Comparison of ENCODE assay signal across 27 mouse cellular contexts in the genomic region with DNA sequence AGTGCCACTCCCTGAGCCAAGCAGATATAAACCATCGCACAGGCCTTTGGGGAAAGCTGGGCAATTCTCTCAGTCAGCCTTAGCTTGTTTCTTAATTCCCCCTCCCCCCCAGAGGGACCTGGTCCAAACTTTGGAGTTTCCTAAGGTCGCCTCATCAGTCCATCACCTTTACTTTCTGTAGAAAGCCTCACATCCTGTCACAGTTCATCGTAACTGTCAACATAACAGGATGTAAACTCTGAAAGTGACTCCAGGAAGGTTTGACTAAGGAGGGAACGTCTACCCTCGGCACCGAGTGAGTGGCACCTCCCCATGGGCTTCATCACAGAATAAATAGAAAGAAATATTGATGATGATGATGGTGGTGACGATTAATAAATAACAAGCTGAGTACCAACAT. TPM values are rescaled to one million over a fixed set of nuclear protein-coding genes. Genes with fewer than 3 reads are reported as not detected.
A peak's percentile ranks its signal among the peaks of the same experiment; 100 is the strongest.
DNase-seq lines count a peak whose midpoint lies in the region; ATAC-seq and TF ChIP-seq lines count a peak whose summit lies in the region.
"Had no signal": no experiment of that assay in that cellular context is flagged by ENCODE, and none has a peak within 500 bp of the region (broad histone marks: within the 10 kb centered on the region; RNA-seq: fewer than 3 reads in every experiment).

No protein-coding gene starts in this region.

- dilution Hi-C loops in CH12.LX (cut with MboI; ENCODE audit: extremely low pct_ligation_motif_present, extremely low pct_unique_long_range_greater_than_20kb, low sequenced_read_pairs) = no loop called here

- peak overlapping the region; percentile 90 for H3K9ac ChIP-seq in CH12.LX (ENCODE audit: insufficient read depth, low read depth)
- no peak overlapping the region for H3K9ac ChIP-seq in liver, embryonic 12.5 days
- H3K9ac ChIP-seq: embryonic facial prominence, embryonic 12.5 days; forebrain, embryonic 13.5 days; hindbrain, embryonic 14.5 days; intestine, embryonic 15.5 days; limb, embryonic 15.5 days; liver, embryonic 15.5 days; lung, embryonic 15.5 days; midbrain, embryonic 13.5 days; neural tube, embryonic 12.5 days had no signal

- DNase-seq in cerebellum, adult 9-10 months = peak; percentile 37
- DNase-seq in cerebellum, adult 8-10 months = no peak
- DNase-seq in CH12.LX (ENCODE audit: extremely low read depth) (peak; percentile 54), adipocyte (ENCODE audit: low spot score) (no peak)
- DNase-seq in natural killer cell, adult 2 months (ENCODE audit: low spot score in 2 of 2) = peak; percentile 52 to 64
- peak; percentile 38 for DNase-seq in thymus, postnatal 4 days
- DNase-seq: gastrocnemius, postnatal 10 days; heart, postnatal 4 days; kidney, adult 9 months; kidney, postnatal 36 days; layer of hippocampus, adult 9-11 months; left cerebral cortex, postnatal 4 days; lung, postnatal 36 days; retina, postnatal 1 day; right cerebral cortex, postnatal 25 days had no signal

- TF ChIP-seq RAD21 in CH12.LX (IDR thresholded peaks at IDR 0.05; ENCODE audit: low read depth, low read length) = no peak

- no peak for TF ChIP-seq EP300 in CH12.LX (IDR thresholded peaks at IDR 0.05; ENCODE audit: low read length)

- in situ Hi-C loops in CH12.LX (cut with MboI; ENCODE audit: low pct_ligation_motif_present, low pct_unique_long_range_greater_than_20kb, low sequenced_read_pairs) = loop anchor here (5.0 kb wide), 2 partner anchors 40 to 130 kb away; partner anchors contain the start of gene Med7

- H3K27me3 ChIP-seq in CH12.LX (replicated peaks) = no peaks in the 10 kb centered on the region
- peaks cover 23% of the 10 kb centered on the region for H3K27me3 ChIP-seq in liver, embryonic 12.5 days (replicated peaks)
- H3K27me3 ChIP-seq: forebrain, embryonic 13.5 days; intestine, embryonic 15.5 days; megakaryocyte, embryonic 14.5 days; midbrain, embryonic 13.5 days; neural tube, embryonic 12.5 days had no signal

- H3K4me2 ChIP-seq in CH12.LX (ENCODE audit: insufficient read depth, low read depth, poor library complexity, severe bottlenecking) = peak overlapping the region; percentile 85
- H3K4me2 ChIP-seq in liver, embryonic 12.5 days = no peak overlapping the region
- H3K4me2 ChIP-seq: embryonic facial prominence, embryonic 12.5 days; forebrain, embryonic 13.5 days; intestine, embryonic 15.5 days; limb, embryonic 15.5 days; liver, embryonic 15.5 days; lung, embryonic 15.5 days; midbrain, embryonic 13.5 days; neural tube, embryonic 12.5 days had no signal

- H3K4me3 ChIP-seq in CH12.LX (replicated peaks in 1 of 3; ENCODE audit: low read depth in 2 of 3, low read length in 2 of 3, poor library complexity in 1 of 3) = peak overlapping the region; percentile 56 to 94 (median 89)
- no peak overlapping the region for H3K4me3 ChIP-seq in liver, embryonic 12.5 days
- H3K4me3 ChIP-seq: embryonic facial prominence, embryonic 12.5 days; forebrain, embryonic 13.5 days; heart, embryonic 10.5 days; intestine, embryonic 15.5 days; limb, embryonic 15.5 days; liver, embryonic 15.5 days; lung, embryonic 15.5 days; megakaryocyte, embryonic 14.5 days; midbrain, embryonic 13.5 days; neural tube, embryonic 12.5 days had no signal

- peaks cover 5 to 31% of the 10 kb centered on the region in 2 experiments for H3K36me3 ChIP-seq in CH12.LX (replicated peaks in 1 of 2; ENCODE audit: control insufficient read depth in 1 of 2, insufficient read depth in 1 of 2, low read length in 1 of 2)
- no peaks in the 10 kb centered on the region for H3K36me3 ChIP-seq in liver, embryonic 12.5 days
- H3K36me3 ChIP-seq: embryonic facial prominence, embryonic 12.5 days; heart, embryonic 10.5 days; intestine, embryonic 15.5 days; limb, embryonic 15.5 days; liver, embryonic 15.5 days; lung, embryonic 15.5 days; neural tube, embryonic 12.5 days had no signal

- H3K9me3 ChIP-seq in CH12.LX (replicated peaks; ENCODE audit: low read length) = no peaks in the 10 kb centered on the region
- no peaks in the 10 kb centered on the region for H3K9me3 ChIP-seq in liver, embryonic 12.5 days (replicated peaks)
- H3K9me3 ChIP-seq: embryonic facial prominence, embryonic 12.5 days; forebrain, embryonic 13.5 days; heart, embryonic 10.5 days; intestine, embryonic 15.5 days; limb, embryonic 15.5 days; liver, embryonic 15.5 days; lung, embryonic 15.5 days; midbrain, embryonic 13.5 days; neural tube, embryonic 12.5 days had no signal

- ATAC-seq in liver, embryonic 12.5 days = no peak
- ATAC-seq: forebrain, embryonic 13.5 days; intestine, embryonic 15.5 days; midbrain, embryonic 13.5 days had no signal

- no peak for TF ChIP-seq CTCF in CH12.LX (conservative IDR thresholded peaks at IDR 0.05 in 1 of 2, IDR thresholded peaks at IDR 0.05 in 1 of 2; ENCODE audit: low read depth in 2 of 2, low read length in 2 of 2)

- peaks cover 17 to 43% of the 10 kb centered on the region in 2 experiments for H3K4me1 ChIP-seq in CH12.LX (ENCODE audit: control insufficient read depth in 1 of 2, insufficient read depth in 2 of 2)
- H3K4me1 ChIP-seq in liver, embryonic 12.5 days = peaks cover 21% of the 10 kb centered on the region

- TF ChIP-seq POLR2A in CH12.LX (IDR thresholded peaks at IDR 0.05; ENCODE audit: low read depth, low read length) = no peak

- peak overlapping the region; percentile 97 for H3K27ac ChIP-seq in CH12.LX (ENCODE audit: insufficient read depth, low read depth)
- H3K27ac ChIP-seq in liver, embryonic 12.5 days = no peak overlapping the region
- H3K27ac ChIP-seq: embryonic facial prominence, embryonic 12.5 days; forebrain, embryonic 13.5 days; heart, embryonic 10.5 days; hindbrain, embryonic 14.5 days; intestine, embryonic 15.5 days; limb, embryonic 15.5 days; liver, embryonic 15.5 days; lung, embryonic 15.5 days; midbrain, embryonic 13.5 days; neural tube, embryonic 12.5 days had no signal

- H3K79me2 ChIP-seq in CH12.LX (replicated peaks; ENCODE audit: control insufficient read depth, extremely low read depth, insufficient read depth, poor library complexity, severe bottlenecking) = peaks cover 81% of the 10 kb centered on the region

- 71% methylated on average over 7 of the region's 7 CpGs for WGBS in liver, embryonic 12.5 days (ENCODE audit: insufficient replicate concordance)

TF ChIP-seq in CH12.LX, 34 proteins besides CTCF, POLR2A, EP300 and RAD21:
- no peak for TF ChIP-seq NELFE (IDR thresholded peaks at IDR 0.05; ENCODE audit: low read depth, low read length)
- TF ChIP-seq ZNF384 (IDR thresholded peaks at IDR 0.05; ENCODE audit: low read depth, low read length) = no peak
- TF ChIP-seq USF2 (conservative IDR thresholded peaks at IDR 0.05; ENCODE audit: low read depth, low read length) = no peak
- no peak for TF ChIP-seq CHD2 (IDR thresholded peaks at IDR 0.05; ENCODE audit: low read length)
- TF ChIP-seq JUND (conservative IDR thresholded peaks at IDR 0.05; ENCODE audit: low read depth, low read length) = no peak
- no peak for TF ChIP-seq SMC3 (IDR thresholded peaks at IDR 0.05; ENCODE audit: low read depth, low read length)
- 0 out of 2 replicates have a peak, but pooled peaks have one; percentile 33 for TF ChIP-seq TBP (conservative IDR thresholded peaks at IDR 0.05; ENCODE audit: low read depth, low read length)
- TF ChIP-seq PAX5 (IDR thresholded peaks at IDR 0.05; ENCODE audit: low read length) = no peak

RNA-seq across cellular contexts. Expression of gene Cyfip2, which starts 4.9 kb away (rescaled TPM):
- total RNA-seq in CH12.LX (2012; rRNA removed) (77.6 and 97.6 TPM in 2 replicates), CH12.LX (2014; rRNA removed) (36.1 and 40.7 TPM in 2 replicates)
- polyA plus RNA-seq in CH12.LX (2012; ENCODE audit: insufficient read length, low read depth) = 161 and 194 TPM in 2 replicates
- 4.9 TPM in 2 replicates for polyA plus RNA-seq in liver, embryonic 12.5 days (2016; fragmentation: Nextera tagmentation; extraction: Ambion mirVana)

Comparison
In these comparisons a context has a peak if more than half of its experiments do, and no peak if none do; other contexts are left out.
1. DNase-seq: peak in cerebellum, adult 9-10 months (single experiment), CH12.LX (single experiment), natural killer cell, adult 2 months (2 of 2) and thymus, postnatal 4 days (single experiment); none in cerebellum, adult 8-10 months (single experiment) and adipocyte (single experiment).
2. RNA of gene Cyfip2, which starts 4.9 kb away (polyA plus RNA-seq): 161 to 194 TPM in CH12.LX; 4.9 TPM in liver, embryonic 12.5 days; every median in the first group is over 10 times any median in the second.